ENCODE assay signal across 8 mouse cellular contexts in the genomic region with DNA sequence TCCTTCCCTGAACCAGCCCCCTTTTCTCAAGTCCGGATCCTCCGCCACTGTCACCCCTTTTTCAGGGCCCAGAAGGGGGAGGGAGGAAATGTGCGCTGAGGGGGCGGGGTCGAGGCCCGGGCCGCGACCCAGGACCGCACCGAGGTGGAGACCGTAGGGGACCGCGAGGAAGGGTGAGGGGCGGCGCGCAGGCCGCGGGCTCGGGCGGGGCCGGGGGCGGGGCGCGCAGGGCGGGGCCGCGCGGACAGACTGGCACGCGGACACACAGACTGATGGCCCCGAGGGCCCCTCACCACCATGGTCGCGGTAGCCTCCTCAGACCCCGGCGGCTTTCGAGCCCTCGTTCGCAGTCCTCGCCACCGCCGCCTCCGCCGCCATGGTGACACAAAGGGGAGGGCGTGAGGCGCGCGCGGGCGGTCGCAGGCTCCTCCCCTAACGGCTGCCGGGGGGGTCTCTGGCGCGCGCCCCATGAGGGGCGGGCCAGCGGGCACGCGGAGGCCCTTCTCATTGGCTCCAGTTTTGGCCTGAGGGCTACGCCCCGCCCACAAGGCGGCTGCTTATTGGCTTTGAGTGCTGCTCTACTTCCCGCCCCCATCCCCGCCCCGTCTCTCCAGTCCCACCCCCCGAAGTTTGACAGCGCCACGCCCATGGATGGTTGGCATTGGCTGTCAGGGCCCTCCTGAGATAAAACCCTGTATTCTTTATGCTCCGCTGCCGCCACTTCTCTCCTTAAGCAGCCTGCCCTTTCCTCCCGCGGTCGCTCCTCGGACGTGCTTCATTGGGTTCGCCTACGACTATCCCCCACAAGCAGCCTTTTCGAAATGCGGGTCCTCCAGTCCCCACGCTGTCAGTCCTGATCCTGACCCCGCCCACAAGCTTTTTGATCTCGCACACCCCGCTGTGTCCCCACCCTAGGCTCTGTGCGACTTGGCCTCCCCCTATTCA. TPM values are rescaled to one million over a fixed set of nuclear protein-coding genes. Genes with fewer than 3 reads are reported as not detected.
DNase-seq lines count a peak whose midpoint lies in the region; ATAC-seq lines count a peak whose summit lies in the region.

A gene (minus strand): TSS at position 428 of the 945 bp plus-strand sequence.

- no peaks in the 10 kb centered on the region for H3K4me1 ChIP-seq in brown adipose tissue, adult 24 weeks (ENCODE audit: control insufficient read depth, insufficient read depth, insufficient read length, low read length)
- peaks cover 17 to 30% of the 10 kb centered on the region in 2 experiments for H3K4me1 ChIP-seq in heart, embryonic 14.5 days (ENCODE audit: control insufficient read depth in 2 of 2, insufficient read depth in 2 of 2, low read length in 2 of 2)
- H3K4me1 ChIP-seq in liver, embryonic 13.5 days (replicated peaks): peaks cover 45% of the 10 kb centered on the region
- peaks cover 9% of the 10 kb centered on the region for H3K4me1 ChIP-seq in stomach, embryonic 16.5 days (ENCODE audit: control insufficient read depth, insufficient read depth, low read length)

- DNase-seq in CD4-positive, CD25-positive, alpha-beta regulatory T cell, adult 2 months (ENCODE audit: low read depth, low spot score): peak; percentile 97
- peak; percentile 52 for DNase-seq in fat pad, adult 2 months (ENCODE audit: extremely low read depth, low read depth, low spot score)
- DNase-seq in kidney, postnatal 14 days: peak; percentile 98
- DNase-seq in liver, embryonic 13.5 days: peak; percentile 95
- peak; percentile 94 for DNase-seq in neural tube, embryonic 10.5 days (ENCODE audit: extremely low spot score, low spot score)

- peak within 1 kb of the TSS; percentile 97 for H3K4me2 ChIP-seq in heart, embryonic 14.5 days (ENCODE audit: low read length)
- H3K4me2 ChIP-seq in liver, embryonic 13.5 days: peak within 1 kb of the TSS; percentile 95
- peak within 1 kb of the TSS; percentile 73 for H3K4me2 ChIP-seq in stomach, embryonic 16.5 days (ENCODE audit: low read depth, low read length)

- peaks cover 38% of the 10 kb centered on the region for H3K36me3 ChIP-seq in heart, embryonic 14.5 days (ENCODE audit: control insufficient read depth, insufficient read depth, low read length)
- H3K36me3 ChIP-seq in liver, embryonic 13.5 days: peaks cover 30% of the 10 kb centered on the region
- H3K36me3 ChIP-seq in stomach, embryonic 16.5 days (ENCODE audit: control insufficient read depth, insufficient read depth, low read length): 0 out of 2 replicates have a peak, but pooled peaks cover 4% of the 10 kb centered on the region

- H3K9ac ChIP-seq in heart, embryonic 14.5 days (ENCODE audit: low read length): peak within 1 kb of the TSS; percentile 81
- peak within 1 kb of the TSS; percentile 81 for H3K9ac ChIP-seq in liver, embryonic 13.5 days
- peak within 1 kb of the TSS; percentile 80 for H3K9ac ChIP-seq in stomach, embryonic 16.5 days (ENCODE audit: low read length)

- no peak within 1 kb of the TSS for H3K27ac ChIP-seq in brown adipose tissue, adult 24 weeks (replicated peaks; ENCODE audit: low read depth, low read length)
- H3K27ac ChIP-seq in heart, embryonic 14.5 days (replicated peaks in 1 of 2; ENCODE audit: control insufficient read depth in 1 of 2, insufficient read depth in 1 of 2, low read depth in 2 of 2, low read length in 2 of 2): 0 out of 4 replicates have a peak within 1 kb of the TSS, but pooled peaks of 1 of the 2 experiments have one; percentile 47
- H3K27ac ChIP-seq in liver, embryonic 13.5 days: peak within 1 kb of the TSS; percentile 71
- peak within 1 kb of the TSS; percentile 4; the same call in 1 of the 2 replicates for H3K27ac ChIP-seq in stomach, embryonic 16.5 days (ENCODE audit: low read length)

- H3K27me3 ChIP-seq in heart, embryonic 14.5 days (ENCODE audit: control insufficient read depth, insufficient read depth, low read length): no peaks in the 10 kb centered on the region
- no peaks in the 10 kb centered on the region for H3K27me3 ChIP-seq in liver, embryonic 13.5 days
- no peaks in the 10 kb centered on the region for H3K27me3 ChIP-seq in stomach, embryonic 16.5 days (ENCODE audit: control insufficient read depth, insufficient read depth, low read length)

- under 1% methylated on average over 60 of the region's 84 CpGs for WGBS in heart, embryonic 14.5 days
- under 1% methylated on average over 63 of the region's 84 CpGs for WGBS in liver, embryonic 13.5 days (ENCODE audit: insufficient replicate concordance)
- WGBS in stomach, embryonic 16.5 days: under 1% methylated on average over 74 of the region's 84 CpGs

- peak; percentile 96 for ATAC-seq in heart, embryonic 14.5 days (ENCODE audit: insufficient number of reproducible peaks, insufficient read depth, low FRiP score, low read depth)
- ATAC-seq in liver, embryonic 13.5 days (ENCODE audit: low read depth): peak; percentile 92
- ATAC-seq in stomach, embryonic 16.5 days (ENCODE audit: insufficient read depth, low FRiP score): peak; percentile 95

- no peaks in the 10 kb centered on the region for H3K9me3 ChIP-seq in heart, embryonic 14.5 days (ENCODE audit: control insufficient read depth, low read length)
- no peaks in the 10 kb centered on the region for H3K9me3 ChIP-seq in liver, embryonic 13.5 days (replicated peaks)
- no peaks in the 10 kb centered on the region for H3K9me3 ChIP-seq in stomach, embryonic 16.5 days (replicated peaks; ENCODE audit: control insufficient read depth, low read length)

- H3K4me3 ChIP-seq in brown adipose tissue, adult 24 weeks (ENCODE audit: insufficient read depth, low read depth, low read length): peak within 1 kb of the TSS; percentile 70
- peak within 1 kb of the TSS; percentile 74 to 76 for H3K4me3 ChIP-seq in heart, embryonic 14.5 days (ENCODE audit: control insufficient read depth in 1 of 2, insufficient read depth in 1 of 2, low read depth in 1 of 2, low read length in 2 of 2)
- peak within 1 kb of the TSS; percentile 80 for H3K4me3 ChIP-seq in liver, embryonic 13.5 days (replicated peaks)
- H3K4me3 ChIP-seq in stomach, embryonic 16.5 days (replicated peaks; ENCODE audit: low read length): peak within 1 kb of the TSS; percentile 78

RNA-seq across cellular contexts. Expression of the gene that starts here (rescaled TPM):
- polyA plus RNA-seq in brown adipose tissue, adult 24 weeks (2012; ENCODE audit: insufficient read depth, insufficient read length, missing spikeins): 0.40 TPM in 1 of 2 replicates, not detected in the other
- 7.2 and 9.0 TPM in 2 replicates for polyA plus RNA-seq in heart, embryonic 14.5 days (2014; fragmentation: Nextera tagmentation; extraction: Ambion mirVana)
- 2.0 and 2.3 TPM in 2 replicates for polyA plus RNA-seq in liver, embryonic 13.5 days (2015; fragmentation: Nextera tagmentation; extraction: Ambion mirVana)
- 5.6 and 5.7 TPM in 2 replicates for polyA plus RNA-seq in stomach, embryonic 16.5 days (2015; fragmentation: Nextera tagmentation; extraction: Ambion mirVana)
